In genomic region chr9:102724942-102725341, GRCm38 (mm10) we compare ENCODE assay signal across 10 mouse cellular contexts. TPM values are rescaled to one million over a fixed set of nuclear protein-coding genes. Genes with fewer than 3 reads are reported as not detected.
DNase-seq lines count a peak whose midpoint lies in the region; ATAC-seq lines count a peak whose summit lies in the region.
"Had no signal": no experiment of that assay in that cellular context is flagged by ENCODE, and none has a peak within 500 bp of the region (broad histone marks: within the 10 kb centered on the region; RNA-seq: fewer than 3 reads in every experiment).

No protein-coding gene starts in this region.

- H3K27ac ChIP-seq in embryonic facial prominence, embryonic 10.5 days (replicated peaks), result peak overlapping the region; percentile 52; the same call in 1 of the 2 replicates
- peak overlapping the region; percentile 86 for H3K27ac ChIP-seq in hindbrain, embryonic 12.5 days
- H3K27ac ChIP-seq in midbrain, embryonic 13.5 days, result peak overlapping the region; percentile 73

- 80% methylated on average over 7 of the region's 7 CpGs for WGBS in embryonic facial prominence, embryonic 10.5 days
- 75% methylated on average over 7 of the region's 7 CpGs for WGBS in hindbrain, embryonic 12.5 days
- 74% methylated on average over 7 of the region's 7 CpGs for WGBS in midbrain, embryonic 13.5 days

- peak; percentile 33 for DNase-seq in kidney, adult 11 months
- DNase-seq in kidney, adult 18-20 months, result no peak
- DNase-seq in embryonic facial prominence, embryonic 10.5 days (ENCODE audit: low spot score), result no peak
- DNase-seq in Muller cell, postnatal 12 days (ENCODE audit: inconsistent ontology term), result no peak
- DNase-seq in cerebellum, adult 9-11 months, result no peak
- DNase-seq: liver had no signal

- H3K4me1 ChIP-seq in embryonic facial prominence, embryonic 10.5 days, result peaks cover 90% of the 10 kb centered on the region
- H3K4me1 ChIP-seq in hindbrain, embryonic 12.5 days, result peaks cover 87% of the 10 kb centered on the region
- peaks cover 77% of the 10 kb centered on the region for H3K4me1 ChIP-seq in midbrain, embryonic 13.5 days (replicated peaks)

- peak overlapping the region; percentile 27; the same call in 1 of the 2 replicates for H3K4me3 ChIP-seq in embryonic facial prominence, embryonic 10.5 days
- H3K4me3 ChIP-seq in hindbrain, embryonic 12.5 days, result no peak overlapping the region
- H3K4me3 ChIP-seq in midbrain, embryonic 13.5 days (replicated peaks), result no peak overlapping the region

- no peaks in the 10 kb centered on the region for H3K27me3 ChIP-seq in embryonic facial prominence, embryonic 10.5 days (replicated peaks; ENCODE audit: low read depth, poor library complexity, severe bottlenecking)
- no peaks in the 10 kb centered on the region for H3K27me3 ChIP-seq in hindbrain, embryonic 12.5 days
- H3K27me3 ChIP-seq in midbrain, embryonic 13.5 days, result no peaks in the 10 kb centered on the region
- H3K27me3 ChIP-seq: Patski had no signal

- no peak overlapping the region for H3K9ac ChIP-seq in hindbrain, embryonic 12.5 days
- no peak overlapping the region for H3K9ac ChIP-seq in midbrain, embryonic 13.5 days (replicated peaks)

- peaks cover 100% of the 10 kb centered on the region for H3K36me3 ChIP-seq in embryonic facial prominence, embryonic 10.5 days (replicated peaks)
- H3K36me3 ChIP-seq in hindbrain, embryonic 12.5 days, result peaks cover 92% of the 10 kb centered on the region
- peaks cover 99% of the 10 kb centered on the region for H3K36me3 ChIP-seq in midbrain, embryonic 13.5 days

- no peaks in the 10 kb centered on the region for H3K9me3 ChIP-seq in embryonic facial prominence, embryonic 10.5 days
- no peaks in the 10 kb centered on the region for H3K9me3 ChIP-seq in hindbrain, embryonic 12.5 days (replicated peaks)
- no peaks in the 10 kb centered on the region for H3K9me3 ChIP-seq in midbrain, embryonic 13.5 days

- ATAC-seq in hindbrain, embryonic 12.5 days (ENCODE audit: low FRiP score), result no peak
- ATAC-seq in midbrain, embryonic 13.5 days, result no peak
- ATAC-seq in erythroblast, adult 5-6 weeks (replicated peaks; ENCODE audit: low FRiP score, poor library complexity, severe bottlenecking), result no peak

- 0 out of 2 replicates have a peak overlapping the region, but pooled peaks have one; percentile 42 for H3K4me2 ChIP-seq in hindbrain, embryonic 12.5 days (replicated peaks)
- H3K4me2 ChIP-seq in midbrain, embryonic 13.5 days (replicated peaks), result no peak overlapping the region

RNA-seq across cellular contexts. Expression of gene Amotl2, which starts 8.5 kb away (rescaled TPM):
- 61.4 and 64.0 TPM in 2 replicates for polyA plus RNA-seq in embryonic facial prominence, embryonic 10.5 days (2016; fragmentation: Nextera tagmentation; extraction: Ambion mirVana)
- 109 and 110 TPM in 2 replicates for polyA plus RNA-seq in hindbrain, embryonic 12.5 days (2016; fragmentation: Nextera tagmentation; extraction: Ambion mirVana)
- polyA plus RNA-seq in midbrain, embryonic 13.5 days (2015; fragmentation: Nextera tagmentation; extraction: Ambion mirVana), result 65.0 and 80.6 TPM in 2 replicates
- 0.19 and 0.63 TPM in 2 replicates for total RNA-seq in erythroblast, adult 5-6 weeks (2015; ENCODE audit: low replicate concordance)
- total RNA-seq in erythroblast, adult 5-6 weeks (2017; ENCODE audit: low replicate concordance), result 2.5 and 3.7 TPM in 2 replicates
